Comparison of ENCODE assay signal across 9 mouse cellular contexts in genomic region chr1:181445630-181446257, GRCm38 (mm10).
DNase-seq lines count a peak whose midpoint lies in the region; ATAC-seq and TF ChIP-seq lines count a peak whose summit lies in the region.
"Had no signal": no experiment of that assay in that cellular context is flagged by ENCODE, and none has a peak within 500 bp of the region (broad histone marks: within the 10 kb centered on the region; RNA-seq: fewer than 3 reads in every experiment).

No protein-coding gene starts in this region.

- peak; percentile 38 for TF ChIP-seq CTCF in forebrain, postnatal 0 days (IDR thresholded peaks at IDR 0.05; ENCODE audit: low read depth)

- H3K4me2 ChIP-seq in hindbrain, embryonic 14.5 days (replicated peaks) = no peak overlapping the region
- no peak overlapping the region for H3K4me2 ChIP-seq in hindbrain, embryonic 12.5 days (replicated peaks)
- H3K4me2 ChIP-seq in forebrain, postnatal 0 days (ENCODE audit: low read depth) = no peak overlapping the region

- ATAC-seq in hindbrain, embryonic 14.5 days (ENCODE audit: low FRiP score) = peak; percentile 51; the same call in 1 of the 2 replicates
- ATAC-seq in hindbrain, embryonic 12.5 days (ENCODE audit: low FRiP score) = no peak
- ATAC-seq in forebrain, postnatal 0 days = peak; percentile 44; the same call in 1 of the 2 replicates
- ATAC-seq in erythroid progenitor cell, adult 5-6 weeks (replicated peaks; ENCODE audit: low FRiP score, poor library complexity, severe bottlenecking) = no peak

- no peaks in the 10 kb centered on the region for H3K27me3 ChIP-seq in hindbrain, embryonic 14.5 days (ENCODE audit: control insufficient read depth, insufficient read depth, low read length)
- no peaks in the 10 kb centered on the region for H3K27me3 ChIP-seq in hindbrain, embryonic 12.5 days
- H3K27me3 ChIP-seq in forebrain, postnatal 0 days (ENCODE audit: insufficient read depth, low read length) = no peaks in the 10 kb centered on the region

- no peaks in the 10 kb centered on the region for H3K4me1 ChIP-seq in hindbrain, embryonic 14.5 days (replicated peaks; ENCODE audit: control insufficient read depth, insufficient read depth, low read length)
- H3K4me1 ChIP-seq in hindbrain, embryonic 12.5 days = 0 out of 2 replicates have a peak, but pooled peaks cover 4% of the 10 kb centered on the region
- peaks cover 6% of the 10 kb centered on the region; the same call in 1 of the 2 replicates for H3K4me1 ChIP-seq in forebrain, postnatal 0 days (ENCODE audit: insufficient read depth)

- H3K9ac ChIP-seq in hindbrain, embryonic 14.5 days = no peak overlapping the region
- H3K9ac ChIP-seq in hindbrain, embryonic 12.5 days = no peak overlapping the region
- no peak overlapping the region for H3K9ac ChIP-seq in forebrain, postnatal 0 days

- H3K27ac ChIP-seq in hindbrain, embryonic 14.5 days = no peak overlapping the region
- H3K27ac ChIP-seq in hindbrain, embryonic 12.5 days = no peak overlapping the region
- H3K27ac ChIP-seq in forebrain, postnatal 0 days (ENCODE audit: low read depth, low read length) = no peak overlapping the region
- H3K27ac ChIP-seq: macrophage had no signal

- no peaks in the 10 kb centered on the region for H3K9me3 ChIP-seq in hindbrain, embryonic 14.5 days (ENCODE audit: control insufficient read depth, low read length)
- H3K9me3 ChIP-seq in hindbrain, embryonic 12.5 days (replicated peaks) = no peaks in the 10 kb centered on the region
- no peaks in the 10 kb centered on the region for H3K9me3 ChIP-seq in forebrain, postnatal 0 days (ENCODE audit: low read length)

- no peaks in the 10 kb centered on the region for H3K36me3 ChIP-seq in hindbrain, embryonic 14.5 days (replicated peaks; ENCODE audit: control insufficient read depth, insufficient read depth)
- no peaks in the 10 kb centered on the region for H3K36me3 ChIP-seq in hindbrain, embryonic 12.5 days
- H3K36me3 ChIP-seq in forebrain, postnatal 0 days (ENCODE audit: insufficient read depth) = no peaks in the 10 kb centered on the region

- WGBS in hindbrain, embryonic 14.5 days = 57% methylated on average over 1 of the region's 1 CpGs
- 61% methylated on average over 1 of the region's 1 CpGs for WGBS in hindbrain, embryonic 12.5 days
- 26% methylated on average over 1 of the region's 1 CpGs for WGBS in forebrain, postnatal 0 days

- no peak overlapping the region for H3K4me3 ChIP-seq in hindbrain, embryonic 14.5 days (replicated peaks; ENCODE audit: low read length)
- no peak overlapping the region for H3K4me3 ChIP-seq in hindbrain, embryonic 12.5 days
- H3K4me3 ChIP-seq in forebrain, postnatal 0 days (ENCODE audit: low read depth, low read length) = no peak overlapping the region

- DNase-seq in hindbrain, embryonic 14.5 days (ENCODE audit: low spot score) = peak; percentile 58
- peak; percentile 41 for DNase-seq in 416B (ENCODE audit: low read depth)
- peak; percentile 28 to 57 for DNase-seq in adrenal gland, postnatal 36 days
- peak; percentile 71 for DNase-seq in forebrain, postnatal 0 days
- DNase-seq in layer of hippocampus, adult 9-11 months = peak; percentile 44
- no peak for DNase-seq in neural tube, embryonic 10.5 days (ENCODE audit: extremely low spot score, low spot score)

Comparison
In these comparisons a context has a peak if more than half of its experiments do, and no peak if none do; other contexts are left out.
1. ATAC-seq: peak in hindbrain, embryonic 14.5 days (single experiment) and forebrain, postnatal 0 days (single experiment); none in hindbrain, embryonic 12.5 days (single experiment) and erythroid progenitor cell, adult 5-6 weeks (single experiment).